Mouse (Mus musculus) small intestine, adult 2 months (tissue): ENCODE measurements around the gene Xpnpep1. TPM values are rescaled to one million over a fixed set of nuclear protein-coding genes. Genes with fewer than 3 reads are reported as not detected.

Source experiments
- H3K27ac ChIP-seq: fragments of 200-500 bp; 2 replicates; pipeline ENCODE4 v1.5.1; 2012; ENCODE audit warnings: low read depth, low read length, control low read depth, inconsistent platforms; ENCODE audit not compliant: insufficient read depth
- H3K27me3 ChIP-seq: fragments of 200-500 bp; 2 replicates; pipeline ENCODE4 v1.6.1; 2012; ENCODE audit warnings: mild to moderate bottlenecking, moderate library complexity, low read length, inconsistent platforms; ENCODE audit not compliant: control insufficient read depth, insufficient read depth
- H3K36me3 ChIP-seq: fragments of 200-500 bp; 2 replicates; pipeline ENCODE4 v1.6.1; 2012; ENCODE audit warnings: mild to moderate bottlenecking, low read length, control low read depth, inconsistent platforms; ENCODE audit not compliant: control insufficient read depth, insufficient read depth
- H3K4me1 ChIP-seq: fragments of 200-500 bp; 2 replicates; pipeline ENCODE4 v1.6.1; 2012; ENCODE audit warnings: low read length, inconsistent platforms, mixed read lengths; ENCODE audit not compliant: control insufficient read depth, insufficient read depth, insufficient read length
- H3K4me3 ChIP-seq: fragments of 200-500 bp; 2 replicates; pipeline ENCODE4 v1.5.1; 2012; ENCODE audit warnings: low read depth, mild to moderate bottlenecking, control low read depth, inconsistent platforms, low read length, moderate library complexity
- CTCF ChIP-seq: fragments of 200-500 bp; IDR thresholded peaks from 2 replicates; pipeline ENCODE4 v1.5.1; 2012; ENCODE audit warnings: low read depth, mild to moderate bottlenecking, control low read depth, inconsistent platforms, low read length, moderate library complexity, mixed read lengths; ENCODE audit not compliant: insufficient replicate concordance, insufficient read length; ENCODE audit errors: extremely low read depth
- POLR2A ChIP-seq: fragments of 200-500 bp; IDR thresholded peaks from 2 replicates; pipeline ENCODE4 v1.6.1; 2012; ENCODE audit warnings: low read depth, mild to moderate bottlenecking, control low read depth, inconsistent platforms, low read length, moderate library complexity
- WGBS: fragments of 180-500 bp; shearing (Covaris S2); methylation state at CpG from one replicate; pipeline ENCODE4 v1.1.7; 2018; 5-methylcytosine and 5-hydroxymethylcytosine counted together
- polyA plus RNA-seq: library from polyadenylated mRNA; depleted of rRNA; stranded (reverse); fragments of >200 nt; gene quantifications from 2 replicates; pipeline ENCODE4 v1.2.3, GENCODE M21; 2012

Gene Xpnpep1
- polyA plus RNA-seq, 1 experiment: 477 TPM

GRCm38 (mm10) chr19:53053355-53053754 lies 13.3 kb upstream of the Xpnpep1 start:
- H3K4me1 ChIP-seq: peaks cover 5% of the 10 kb centered on the region
- 88% methylated on average over 16 of the region's 16 CpGs for WGBS
- no peaks in the 10 kb centered on the region for H3K27me3 ChIP-seq
- H3K36me3 ChIP-seq: no peaks in the 10 kb centered on the region
- H3K27ac ChIP-seq: no peak overlapping the region
- no peak overlapping the region for H3K4me3 ChIP-seq
- TF ChIP-seq CTCF (no peak), POLR2A (no peak)

GRCm38 (mm10) chr19:53052031-53052670 lies 12.1 kb upstream of the Xpnpep1 start:
- Histone ChIP-seq H3K4me1 (no peaks in the 10 kb centered on the region; the same call in 1 of the 2 replicates), H3K27ac (no peak overlapping the region), H3K4me3 (peak overlapping the region; percentile 8; the same call in 1 of the 2 replicates), H3K27me3 (no peaks in the 10 kb centered on the region), H3K36me3 (no peaks in the 10 kb centered on the region)
- no peak for TF ChIP-seq CTCF
- TF ChIP-seq POLR2A: no peak
- 32% methylated on average over 19 of the region's 19 CpGs for WGBS

- WGBS: 91% methylated on average over 18 of the region's 18 CpGs
- Histone ChIP-seq H3K4me3 (no peak overlapping the region), H3K4me1 (no peaks in the 10 kb centered on the region; the same call in 1 of the 2 replicates), H3K27ac (no peak overlapping the region), H3K36me3 (no peaks in the 10 kb centered on the region), H3K27me3 (no peaks in the 10 kb centered on the region)
- TF ChIP-seq POLR2A: no peak
- TF ChIP-seq CTCF: no peak
Measured at GRCm38 (mm10) chr19:53051288-53051985, 11.4 kb upstream of the Xpnpep1 start.

GRCm38 (mm10) chr19:53050100-53050499 lies 10.1 kb upstream of the Xpnpep1 start:
- no peaks in the 10 kb centered on the region for H3K36me3 ChIP-seq
- H3K4me1 ChIP-seq: no peaks in the 10 kb centered on the region; the same call in 1 of the 2 replicates
- WGBS: 84% methylated on average over 3 of the region's 3 CpGs
- no peak overlapping the region for H3K4me3 ChIP-seq
- TF ChIP-seq CTCF (no peak), POLR2A (no peak)
- no peaks in the 10 kb centered on the region for H3K27me3 ChIP-seq
- H3K27ac ChIP-seq: no peak overlapping the region

GRCm38 (mm10) chr19:53047208-53047607 lies 7.2 kb upstream of the Xpnpep1 start:
- H3K4me3 ChIP-seq: no peak overlapping the region
- H3K36me3 ChIP-seq: no peaks in the 10 kb centered on the region
- H3K27ac ChIP-seq: no peak overlapping the region
- WGBS: 83% methylated on average over 5 of the region's 5 CpGs
- TF ChIP-seq POLR2A: no peak
- TF ChIP-seq CTCF: no peak
- peaks cover 6% of the 10 kb centered on the region for H3K4me1 ChIP-seq
- no peaks in the 10 kb centered on the region for H3K27me3 ChIP-seq

- Histone ChIP-seq H3K4me3 (no peak overlapping the region), H3K4me1 (peaks cover 19% of the 10 kb centered on the region; the same call in 1 of the 2 replicates), H3K36me3 (no peaks in the 10 kb centered on the region), H3K27me3 (no peaks in the 10 kb centered on the region), H3K27ac (no peak overlapping the region)
- 49% methylated on average over 13 of the region's 13 CpGs for WGBS
- no peak for TF ChIP-seq POLR2A
- TF ChIP-seq CTCF: no peak
Measured at GRCm38 (mm10) chr19:53043423-53044125, 3.6 kb upstream of the Xpnpep1 start.

- no peaks in the 10 kb centered on the region for H3K36me3 ChIP-seq
- H3K4me3 ChIP-seq: no peak overlapping the region
- WGBS: 60% methylated on average over 4 of the region's 4 CpGs
- TF ChIP-seq POLR2A: no peak
- TF ChIP-seq CTCF: no peak
- no peaks in the 10 kb centered on the region for H3K27me3 ChIP-seq
- no peak overlapping the region for H3K27ac ChIP-seq
- peaks cover 25% of the 10 kb centered on the region; the same call in 1 of the 2 replicates for H3K4me1 ChIP-seq
Measured at GRCm38 (mm10) chr19:53041570-53041969, 1.6 kb upstream of the Xpnpep1 start.
